Mouse (Mus musculus) limb, embryonic 15.5 days (tissue): ENCODE measurements around the gene Cenpf. TPM values are rescaled to one million over a fixed set of nuclear protein-coding genes. Genes with fewer than 3 reads are reported as not detected.

Experiments
- ATAC-seq: fragments of 200-750 bp; cut with Nextera tagmentation; 2 replicates; pipeline ENCODE4 v1.8.0; 2017; ENCODE audit warnings: low read depth, moderate TSS enrichment; ENCODE audit not compliant: insufficient number of reproducible peaks, low FRiP score, low TSS enrichment
- H3K27ac ChIP-seq: fragments of 300-500 bp; sonication (generic); 2 replicates; pipeline ENCODE4 v1.5.1; 2015; ENCODE audit warnings: moderate library complexity, mild to moderate bottlenecking, inconsistent platforms
- H3K27me3 ChIP-seq: fragments of 300-500 bp; sonication (generic); 2 replicates; pipeline ENCODE4 v1.6.1; 2015; ENCODE audit warnings: inconsistent platforms
- H3K36me3 ChIP-seq: fragments of 300-500 bp; sonication (generic); 2 replicates; pipeline ENCODE4 v1.6.1; 2015; ENCODE audit warnings: inconsistent platforms
- H3K4me1 ChIP-seq: fragments of 300-500 bp; sonication (generic); 2 replicates; pipeline ENCODE4 v1.6.1; 2015; ENCODE audit warnings: inconsistent platforms
- H3K4me2 ChIP-seq: fragments of 300-500 bp; sonication (generic); 2 replicates; pipeline ENCODE4 v1.6.1; 2015; ENCODE audit warnings: mild to moderate bottlenecking, inconsistent platforms
- H3K4me3 ChIP-seq: fragments of 300-500 bp; sonication (generic); 2 replicates; pipeline ENCODE4 v1.5.1; 2015; ENCODE audit warnings: mild to moderate bottlenecking, inconsistent platforms
- H3K9ac ChIP-seq: fragments of 300-500 bp; sonication (generic); 2 replicates; pipeline ENCODE4 v1.6.1; 2015; ENCODE audit warnings: inconsistent platforms
- H3K9me3 ChIP-seq: fragments of 300-500 bp; sonication (generic); 2 replicates; pipeline ENCODE4 v1.6.1; 2016; ENCODE audit warnings: inconsistent platforms
- WGBS: fragments of 180-500 bp; shearing (Covaris S2); methylation state at CpG from one replicate; pipeline ENCODE4 v1.1.7; 2015; 5-methylcytosine and 5-hydroxymethylcytosine counted together
- polyA plus RNA-seq: library from polyadenylated mRNA; unstranded; fragments of >200 nt; fragmentation: Nextera tagmentation; extraction: Ambion mirVana; gene quantifications from 2 replicates; pipeline ENCODE4 v1.2.1, GENCODE M21; 2015

Cenpf gene
- 65.1 and 65.8 TPM in 2 replicates for polyA plus RNA-seq

GRCm38 (mm10) chr1:189687654-189688387 lies at the start of gene Cenpf:
Cenpf (minus strand) TSS chr1:189688086.
- Histone ChIP-seq H3K4me1 (peaks cover 22% of the 10 kb centered on the region), H3K4me3 (peak within 1 kb of the TSS; percentile 73), H3K9me3 (no peaks in the 10 kb centered on the region), H3K4me2 (peak within 1 kb of the TSS; percentile 89), H3K9ac (peak within 1 kb of the TSS; percentile 45), H3K27me3 (no peaks in the 10 kb centered on the region), H3K27ac (peak within 1 kb of the TSS; percentile 57; the same call in 1 of the 2 replicates), H3K36me3 (peaks cover 21% of the 10 kb centered on the region)
- WGBS, result under 1% methylated on average over 55 of the region's 55 CpGs
- peak; percentile 100 for ATAC-seq

DNA sequence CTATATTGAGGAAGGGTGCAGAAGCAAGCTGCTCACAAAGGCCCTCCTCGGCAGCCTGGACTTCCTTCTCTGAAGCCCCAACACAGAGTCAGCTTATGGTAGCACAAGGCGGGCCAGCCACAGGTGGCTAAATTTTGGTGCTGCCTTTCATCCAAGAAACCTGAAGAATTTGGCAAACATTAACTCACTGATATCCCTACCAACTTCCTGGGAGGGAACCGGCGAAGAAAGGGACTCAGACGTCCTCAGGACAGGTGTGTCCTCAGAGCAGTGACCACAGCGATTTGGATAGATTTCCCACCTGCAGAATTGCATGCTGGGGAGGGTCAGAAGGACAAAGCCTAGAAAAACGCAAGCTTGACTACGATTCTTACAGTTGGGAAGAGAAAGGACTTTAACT lies 44.3 kb upstream of the Cenpf start:
- Histone ChIP-seq H3K27me3 (no peaks in the 10 kb centered on the region), H3K4me1 (peaks cover 42% of the 10 kb centered on the region), H3K36me3 (no peaks in the 10 kb centered on the region; the same call in 1 of the 2 replicates), H3K9ac (no peak overlapping the region), H3K4me3 (no peak overlapping the region), H3K9me3 (no peaks in the 10 kb centered on the region), H3K4me2 (no peak overlapping the region), H3K27ac (peak overlapping the region; percentile 23)
- 61% methylated on average over 8 of the region's 8 CpGs for WGBS
- ATAC-seq, result no peak

DNA sequence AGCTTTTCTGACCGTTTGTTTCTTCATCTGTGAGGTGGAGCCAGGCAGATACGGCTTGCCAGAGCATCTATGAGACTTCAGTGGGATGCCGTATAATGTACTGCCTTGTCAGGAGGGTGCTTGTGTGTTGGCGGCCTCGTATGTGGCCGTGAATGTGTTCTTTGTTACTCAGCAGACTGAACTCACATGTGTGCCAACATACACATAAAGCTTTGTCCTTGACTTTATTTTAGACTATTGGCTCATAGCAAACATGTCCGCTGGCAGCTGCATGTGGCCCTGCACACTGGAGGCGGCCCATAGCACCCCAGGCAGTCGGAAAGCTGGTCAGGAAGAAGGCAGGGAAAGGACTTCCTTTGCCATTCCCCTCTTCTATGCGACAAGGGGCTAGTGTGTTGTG lies 43.8 kb upstream of the Cenpf start:
- Histone ChIP-seq H3K4me1 (peaks cover 47% of the 10 kb centered on the region), H3K9me3 (no peaks in the 10 kb centered on the region), H3K36me3 (no peaks in the 10 kb centered on the region; the same call in 1 of the 2 replicates), H3K27me3 (no peaks in the 10 kb centered on the region), H3K4me3 (no peak overlapping the region), H3K27ac (peak overlapping the region; percentile 43; the same call in 1 of the 2 replicates), H3K4me2 (0 out of 2 replicates have a peak overlapping the region, but pooled peaks have one; percentile 10), H3K9ac (no peak overlapping the region)
- WGBS, result 55% methylated on average over 10 of the region's 10 CpGs
- no peak for ATAC-seq

- Histone ChIP-seq H3K9me3 (no peaks in the 10 kb centered on the region), H3K36me3 (no peaks in the 10 kb centered on the region; the same call in 1 of the 2 replicates), H3K9ac (peak overlapping the region; percentile 85), H3K27me3 (no peaks in the 10 kb centered on the region), H3K27ac (peak overlapping the region; percentile 98), H3K4me2 (peak overlapping the region; percentile 69), H3K4me3 (peak overlapping the region; percentile 70), H3K4me1 (peaks cover 54% of the 10 kb centered on the region)
- no peak for ATAC-seq
- WGBS, result 11% methylated on average over 17 of the region's 17 CpGs
Measured at GRCm38 (mm10) chr1:189729141-189729815, 41.4 kb upstream of the Cenpf start.

DNA sequence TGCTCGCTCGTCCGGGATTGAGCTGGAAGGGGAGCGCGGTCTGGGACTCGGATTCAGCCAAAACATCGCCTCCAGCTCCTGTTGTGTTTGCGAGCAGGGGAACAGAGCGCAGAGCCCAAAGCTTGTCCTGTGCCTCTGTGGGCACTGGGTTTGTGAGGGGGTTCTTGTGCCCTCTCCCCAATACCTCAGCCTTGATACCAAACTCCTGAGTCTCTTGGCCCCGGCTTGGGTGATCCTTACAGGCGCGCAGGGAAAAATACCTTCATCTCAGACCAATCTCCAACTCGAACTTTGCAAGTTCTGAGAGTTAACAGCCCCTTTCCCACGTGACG lies 40.9 kb upstream of the Cenpf start:
- Histone ChIP-seq H3K9ac (peak overlapping the region; percentile 85), H3K27me3 (no peaks in the 10 kb centered on the region), H3K9me3 (no peaks in the 10 kb centered on the region), H3K4me1 (peaks cover 54% of the 10 kb centered on the region), H3K4me3 (peak overlapping the region; percentile 70), H3K36me3 (no peaks in the 10 kb centered on the region; the same call in 1 of the 2 replicates), H3K4me2 (peak overlapping the region; percentile 69), H3K27ac (peak overlapping the region; percentile 98)
- no peak for ATAC-seq
- WGBS, result under 1% methylated on average over 15 of the region's 15 CpGs

DNA sequence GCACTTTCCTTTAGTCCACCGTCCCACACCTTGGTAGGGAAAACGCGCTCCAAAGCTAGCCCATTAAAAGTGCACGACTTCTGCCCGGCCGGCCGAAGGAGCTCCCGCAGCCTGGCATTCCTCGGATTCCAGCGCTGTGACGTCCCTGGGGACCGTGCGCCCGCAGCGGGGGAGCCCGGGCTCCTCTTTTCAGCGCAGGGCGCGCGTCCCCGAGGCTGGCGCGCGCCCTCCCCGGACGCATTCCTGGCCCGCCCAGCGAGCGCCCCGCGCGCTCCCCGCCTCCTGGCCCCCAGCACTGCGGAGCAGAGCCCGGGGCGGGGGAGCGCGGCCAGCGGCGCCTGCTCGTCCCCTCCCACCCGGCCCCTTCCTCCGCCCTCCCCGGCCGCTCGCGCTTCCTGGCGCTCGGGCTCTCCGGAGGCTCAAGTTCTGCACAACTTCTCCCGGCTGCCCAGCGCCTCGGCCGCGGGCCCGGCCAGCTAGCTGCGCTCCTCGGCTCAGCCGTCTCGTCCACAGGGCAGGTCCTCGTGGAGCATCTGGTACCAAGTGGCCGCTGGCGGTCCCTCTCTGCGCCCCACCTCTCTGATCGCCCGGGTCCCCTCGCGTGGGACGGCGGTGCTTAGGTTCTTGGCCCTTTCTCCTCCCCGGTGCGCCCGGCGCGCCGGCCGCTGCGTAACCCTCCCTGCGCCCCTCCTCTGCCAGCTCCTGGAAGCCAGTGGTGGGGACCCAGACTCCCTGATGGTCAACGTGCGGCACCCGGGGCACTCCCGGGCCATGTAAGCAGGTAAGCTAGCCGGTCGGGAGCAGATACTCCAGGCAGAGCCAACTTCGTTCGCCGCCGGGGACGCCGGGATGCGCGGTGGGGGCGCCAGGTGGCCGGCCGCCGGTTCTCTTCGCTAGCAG lies 40.2 kb upstream of the Cenpf start, which contains the start of gene Ptpn14:
Ptpn14 (plus strand) TSS at position 385 of the 900 bp plus-strand sequence.
- no peaks in the 10 kb centered on the region for H3K9me3 ChIP-seq
- peak within 1 kb of the TSS; percentile 98 for H3K27ac ChIP-seq
- peaks cover 54% of the 10 kb centered on the region for H3K4me1 ChIP-seq
- WGBS, result under 1% methylated on average over 86 of the region's 98 CpGs
- no peaks in the 10 kb centered on the region; the same call in 1 of the 2 replicates for H3K36me3 ChIP-seq
- peak within 1 kb of the TSS; percentile 85 for H3K9ac ChIP-seq
- no peaks in the 10 kb centered on the region for H3K27me3 ChIP-seq
- ATAC-seq, result peak; percentile 89
- peak within 1 kb of the TSS; percentile 69 for H3K4me2 ChIP-seq
- peak within 1 kb of the TSS; percentile 70 for H3K4me3 ChIP-seq

GRCm38 (mm10) chr1:189727346-189727883 lies 39.5 kb upstream of the Cenpf start:
- H3K4me1 ChIP-seq, result peaks cover 49% of the 10 kb centered on the region
- peak overlapping the region; percentile 69 for H3K4me2 ChIP-seq
- no peaks in the 10 kb centered on the region for H3K9me3 ChIP-seq
- H3K4me3 ChIP-seq, result peak overlapping the region; percentile 70
- peak overlapping the region; percentile 70 for H3K9ac ChIP-seq
- no peaks in the 10 kb centered on the region for H3K27me3 ChIP-seq
- H3K36me3 ChIP-seq, result no peaks in the 10 kb centered on the region
- peak overlapping the region; percentile 98 for H3K27ac ChIP-seq
- whole genome bisulfite sequencing, result under 1% methylated on average over 22 of the region's 22 CpGs
- peak; percentile 82 for ATAC-seq

GRCm38 (mm10) chr1:189726121-189726520 lies 38.2 kb upstream of the Cenpf start:
- ATAC-seq, result no peak
- H3K36me3 ChIP-seq, result no peaks in the 10 kb centered on the region
- H3K4me2 ChIP-seq, result no peak overlapping the region
- no peak overlapping the region for H3K4me3 ChIP-seq
- H3K9me3 ChIP-seq, result no peaks in the 10 kb centered on the region
- peak overlapping the region; percentile 98 for H3K27ac ChIP-seq
- no peak overlapping the region for H3K9ac ChIP-seq
- peaks cover 39% of the 10 kb centered on the region for H3K4me1 ChIP-seq
- H3K27me3 ChIP-seq, result no peaks in the 10 kb centered on the region
- WGBS, result 72% methylated on average over 4 of the region's 4 CpGs

DNA sequence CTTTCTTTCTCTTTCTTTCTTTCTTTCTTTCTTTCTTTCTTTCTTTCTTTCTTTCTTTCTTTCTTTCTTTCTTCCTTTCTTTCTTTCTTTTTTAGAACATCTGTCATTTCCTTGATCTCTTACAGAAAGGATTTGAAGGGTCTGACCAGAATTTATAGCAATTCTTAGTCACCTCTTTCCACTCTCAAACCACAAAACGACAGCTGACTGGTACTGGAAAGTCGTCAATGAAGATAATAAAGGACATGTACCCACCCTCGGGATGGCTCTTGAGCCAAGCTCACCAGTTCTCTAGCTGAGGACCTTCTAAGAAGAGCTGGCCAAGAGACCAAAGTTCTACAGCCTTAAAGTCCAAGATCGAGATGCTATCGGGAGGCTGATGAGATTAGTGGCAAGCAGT lies 30.7 kb upstream of the Cenpf start:
- no peak overlapping the region for H3K9ac ChIP-seq
- H3K27me3 ChIP-seq, result no peaks in the 10 kb centered on the region
- H3K36me3 ChIP-seq, result no peaks in the 10 kb centered on the region
- no peak overlapping the region for H3K4me2 ChIP-seq
- H3K4me1 ChIP-seq, result peaks cover 2% of the 10 kb centered on the region; the same call in 1 of the 2 replicates
- no peaks in the 10 kb centered on the region for H3K9me3 ChIP-seq
- 75% methylated on average over 5 of the region's 5 CpGs for WGBS
- H3K4me3 ChIP-seq, result no peak overlapping the region
- no peak overlapping the region for H3K27ac ChIP-seq
- no peak for ATAC-seq

DNA sequence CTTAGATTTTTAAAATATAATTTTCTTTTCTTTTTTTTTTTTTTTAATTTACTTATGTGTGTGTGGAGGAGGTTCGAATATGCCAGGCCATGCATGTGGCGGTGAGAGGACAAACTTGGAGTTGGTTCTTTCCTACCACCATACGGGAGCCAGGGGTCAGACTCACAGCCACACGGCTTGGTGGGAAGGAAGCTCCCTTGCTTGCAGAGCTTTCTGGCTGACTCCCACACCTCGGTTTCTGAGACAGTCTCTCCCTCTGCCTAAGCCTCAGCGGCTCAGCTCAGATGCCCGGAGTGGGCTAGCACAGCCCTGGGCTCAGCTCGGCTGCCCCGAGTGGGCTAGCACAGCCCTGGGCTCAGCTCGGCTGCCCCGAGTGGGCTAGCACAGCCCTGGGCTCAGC lies 29.7 kb upstream of the Cenpf start:
- H3K4me2 ChIP-seq, result no peak overlapping the region

More for the DNA sequence above, 29.7 kb upstream of the Cenpf start:
- no peak overlapping the region for H3K4me3 ChIP-seq
- no peak overlapping the region for H3K27ac ChIP-seq
- H3K27me3 ChIP-seq, result no peaks in the 10 kb centered on the region
- H3K9ac ChIP-seq, result no peak overlapping the region
- 92% methylated on average over 11 of the region's 11 CpGs for WGBS
- H3K36me3 ChIP-seq, result no peaks in the 10 kb centered on the region
- peaks cover 2% of the 10 kb centered on the region; the same call in 1 of the 2 replicates for H3K4me1 ChIP-seq
- no peak for ATAC-seq
- H3K9me3 ChIP-seq, result no peaks in the 10 kb centered on the region
